Mouse (Mus musculus) heart, postnatal 14 days (tissue): ENCODE measurements at regions not wholly inside any gene's neighbourhood (a gene's known extent, or its start where the extent isn't known, plus 50 kb on each side); places are given as distances from the start of the nearest gene placed in this dataset.

Experiments used
- DNase-seq, 2 experiments: peaks; one replicate each; pipeline ENCODE4 v3.0.0; 2021 to 2022
- intact Hi-C: fragments of 180-260 bp; cut with DNase I; formaldehyde crosslinking; loops from one replicate; pipeline ENCODE4 v1.15.1; 2025

- no peak for DNase-seq
- intact Hi-C loops, result no loop called here
Measured at GRCm38 (mm10) chr2:166412031-166412858, 256.8 kb upstream of the Sulf2 start.

- intact Hi-C loops, result no loop called here
- no peak for DNase-seq
Measured at GRCm38 (mm10) chr2:166409391-166409790, 253.9 kb upstream of the Sulf2 start.

- DNase-seq, result no peak
- intact Hi-C loops, result no loop called here
Measured at GRCm38 (mm10) chr2:166408806-166409205, 253.3 kb upstream of the Sulf2 start.

- DNase-seq, result no peak
- intact Hi-C loops, result no loop called here
Measured at GRCm38 (mm10) chr2:166408009-166408408, 252.5 kb upstream of the Sulf2 start.

- no peak for DNase-seq
- intact Hi-C loops, result no loop called here
Measured at GRCm38 (mm10) chr2:166406826-166407225, 251.4 kb upstream of the Sulf2 start.

- intact Hi-C loops, result no loop called here
- peak; percentile 64 to 81 for DNase-seq
Measured at GRCm38 (mm10) chr2:166403319-166403718, 247.9 kb upstream of the Sulf2 start.

- intact Hi-C loops, result no loop called here
- no peak for DNase-seq
Measured at GRCm38 (mm10) chr2:166401860-166402259, 246.4 kb upstream of the Sulf2 start.

GRCm38 (mm10) chr2:166400304-166400703 is 244.8 kb upstream of the Sulf2 start:
- no peak for DNase-seq
- intact Hi-C loops, result no loop called here

- DNase-seq, result peak; percentile 41 to 67
- intact Hi-C loops, result no loop called here
Measured at GRCm38 (mm10) chr2:166399140-166399830, 243.8 kb upstream of the Sulf2 start.

- intact Hi-C loops, result no loop called here
- no peak for DNase-seq
Measured at GRCm38 (mm10) chr2:166398774-166399139, 243.3 kb upstream of the Sulf2 start.

GRCm38 (mm10) chr2:166398156-166398555 is 242.7 kb upstream of the Sulf2 start:
- intact Hi-C loops, result no loop called here
- no peak for DNase-seq

GRCm38 (mm10) chr2:166394666-166395065 is 239.2 kb upstream of the Sulf2 start:
- intact Hi-C loops, result no loop called here
- DNase-seq, result no peak

- no peak for DNase-seq
- intact Hi-C loops, result no loop called here
Measured at GRCm38 (mm10) chr2:166391176-166391575, 235.7 kb upstream of the Sulf2 start.

GRCm38 (mm10) chr2:166388050-166388449 is 232.6 kb upstream of the Sulf2 start:
- intact Hi-C loops, result no loop called here
- no peak for DNase-seq

- intact Hi-C loops, result no loop called here
- DNase-seq, result no peak
Measured at GRCm38 (mm10) chr2:166386817-166387216, 231.4 kb upstream of the Sulf2 start.

- DNase-seq, result no peak
- intact Hi-C loops, result no loop called here
Measured at GRCm38 (mm10) chr2:166384583-166384982, 229.1 kb upstream of the Sulf2 start.

- intact Hi-C loops, result no loop called here
- no peak for DNase-seq
Measured at GRCm38 (mm10) chr2:166383356-166383755, 227.9 kb upstream of the Sulf2 start.

- DNase-seq, result no peak
- intact Hi-C loops, result no loop called here
Measured at GRCm38 (mm10) chr2:166382180-166382579, 226.7 kb upstream of the Sulf2 start.

- peak; percentile 49 to 70 for DNase-seq
- intact Hi-C loops, result no loop called here
Measured at GRCm38 (mm10) chr2:166380854-166381253, 225.4 kb upstream of the Sulf2 start.

GRCm38 (mm10) chr2:166378325-166378724 is 222.9 kb upstream of the Sulf2 start:
- DNase-seq, result no peak
- intact Hi-C loops, result no loop called here

GRCm38 (mm10) chr2:166377329-166377728 is 221.9 kb upstream of the Sulf2 start:
- DNase-seq, result no peak
- intact Hi-C loops, result no loop called here

GRCm38 (mm10) chr2:166375639-166376038 is 220.2 kb upstream of the Sulf2 start:
- intact Hi-C loops, result no loop called here
- no peak for DNase-seq
